Mouse (Mus musculus): ENCODE measurements around the gene Ifrd1.

GRCm38 (mm10) chr12:40247384-40247783 lies 920 bp downstream of the Ifrd1 start:
- TF ChIP-seq CTCF (IDR thresholded peaks at IDR 0.05; ENCODE audit: low read depth) (no peak), EP300 (IDR thresholded peaks at IDR 0.05; ENCODE audit: low read depth) (no peak)
